Mouse (Mus musculus) embryonic facial prominence, embryonic 10.5 days (tissue): ENCODE data around the gene Cog1. TPM values are rescaled to one million over a fixed set of nuclear protein-coding genes. Genes with fewer than 3 reads are reported as not detected.

ENCODE experiments used
- polyA plus RNA-seq: library from polyadenylated mRNA; unstranded; fragments of >200 nt; fragmentation: Nextera tagmentation; extraction: Ambion mirVana; gene quantifications from 2 replicates; pipeline ENCODE4 v1.2.1, GENCODE M21; 2016

Gene Cog1
- polyA plus RNA-seq, 1 experiment from 2014 or later: 27.4 TPM

Other genes starting within 250 kb of the Cog1 start
- 2.1 and 4.2 TPM in 2 replicates for gene Sstr2, start 29.8 kb upstream of the Cog1 start, polyA plus RNA-seq
- gene Slc39a11, start 910 bp downstream of the Cog1 start, polyA plus RNA-seq: 17.0 and 17.2 TPM in 2 replicates
- gene Fam104a, start 35.0 kb downstream of the Cog1 start, polyA plus RNA-seq: 53.4 and 57.6 TPM in 2 replicates
- gene D11Wsu47e, start 35.2 kb downstream of the Cog1 start, polyA plus RNA-seq: 26.4 and 28.0 TPM in 2 replicates
- 0.34 and 0.69 TPM in 2 replicates for gene Cpsf4l, start 60.8 kb downstream of the Cog1 start, polyA plus RNA-seq
- 117 TPM in 2 replicates for gene Cdc42ep4, start 102.7 kb downstream of the Cog1 start, polyA plus RNA-seq